Mouse (Mus musculus) hindbrain, embryonic 11.5 days (tissue): ENCODE data around the gene Gen1. TPM values are rescaled to one million over a fixed set of nuclear protein-coding genes. Genes with fewer than 3 reads are reported as not detected.

Source experiments
- ATAC-seq: fragments of 200-750 bp; cut with Nextera tagmentation; 2 replicates; pipeline ENCODE4 v1.8.0; 2017; ENCODE audit warnings: mild to moderate bottlenecking, moderate TSS enrichment, moderate library complexity; ENCODE audit not compliant: low FRiP score
- DNase-seq: peaks from one replicate; pipeline ENCODE4 v3.0.0-alpha.2; 2015; ENCODE audit warnings: low spot score
- H3K27ac ChIP-seq: fragments of 300-500 bp; sonication (generic); 2 replicates; pipeline ENCODE4 v1.5.1; 2014; ENCODE audit warnings: mild to moderate bottlenecking, low read depth, low read length
- H3K27me3 ChIP-seq: fragments of 300-500 bp; sonication (generic); 2 replicates; pipeline ENCODE4 v1.6.1; 2014; ENCODE audit warnings: mild to moderate bottlenecking, low read length, moderate library complexity, mixed read lengths; ENCODE audit not compliant: control insufficient read depth, insufficient read depth
- H3K36me3 ChIP-seq: fragments of 300-500 bp; sonication (generic); 2 replicates; pipeline ENCODE4 v1.6.1; 2014; ENCODE audit warnings: mild to moderate bottlenecking, low read length, moderate library complexity, mixed read lengths; ENCODE audit not compliant: control insufficient read depth, insufficient read depth
- H3K4me1 ChIP-seq: fragments of 300-500 bp; sonication (generic); replicated peaks from 2 replicates; pipeline ENCODE4 v1.6.1; 2014; ENCODE audit warnings: low read length, mixed read lengths; ENCODE audit not compliant: control insufficient read depth, insufficient read depth
- H3K4me2 ChIP-seq: fragments of 300-500 bp; sonication (generic); replicated peaks from 2 replicates; pipeline ENCODE4 v1.6.1; 2014; ENCODE audit warnings: mild to moderate bottlenecking, low read depth, low read length
- H3K4me3 ChIP-seq: fragments of 300-500 bp; sonication (generic); 2 replicates; pipeline ENCODE4 v1.5.1; 2014; ENCODE audit warnings: low read depth, low read length
- H3K9ac ChIP-seq: fragments of 300-500 bp; sonication (generic); 2 replicates; pipeline ENCODE4 v1.6.1; 2014; ENCODE audit warnings: low read depth, low read length
- H3K9me3 ChIP-seq: fragments of 300-500 bp; sonication (generic); 2 replicates; pipeline ENCODE4 v1.6.1; 2016; ENCODE audit warnings: low read length; ENCODE audit not compliant: control insufficient read depth
- WGBS: fragments of 180-500 bp; shearing (Covaris S2); extraction: QIAGEN DNeasy Blood & Tissue Kit; methylation state at CpG from one replicate; pipeline ENCODE4 v1.1.7; 2014; 5-methylcytosine and 5-hydroxymethylcytosine counted together
- polyA plus RNA-seq: library from polyadenylated mRNA; unstranded; fragments of >200 nt; fragmentation: Nextera tagmentation; extraction: Ambion mirVana; gene quantifications from 2 replicates; pipeline ENCODE4 v1.2.1, GENCODE M21; 2014

Gene Gen1
- polyA plus RNA-seq, 1 experiment from 2014 or later, result 15.8 TPM

GRCm38 (mm10) chr12:11277207-11277606, 11.6 kb upstream of the Gen1 start:
- ATAC-seq, result no peak

GRCm38 (mm10) chr12:11276632-11277031, 11.0 kb upstream of the Gen1 start:
- ATAC-seq (no peak), DNase-seq (no peak)
- Histone ChIP-seq H3K4me1 (no peaks in the 10 kb centered on the region), H3K4me3 (no peak overlapping the region), H3K4me2 (no peak overlapping the region), H3K9ac (no peak overlapping the region), H3K27ac (no peak overlapping the region), H3K36me3 (no peaks in the 10 kb centered on the region), H3K9me3 (no peaks in the 10 kb centered on the region), H3K27me3 (no peaks in the 10 kb centered on the region)
- WGBS, result 93% methylated on average over 2 of the region's 2 CpGs

More at GRCm38 (mm10) chr12:11277207-11277606, 11.6 kb upstream of the Gen1 start:
- Histone ChIP-seq H3K9ac (no peak overlapping the region), H3K27ac (no peak overlapping the region), H3K4me2 (no peak overlapping the region), H3K4me3 (no peak overlapping the region), H3K36me3 (no peaks in the 10 kb centered on the region), H3K27me3 (no peaks in the 10 kb centered on the region), H3K9me3 (no peaks in the 10 kb centered on the region), H3K4me1 (no peaks in the 10 kb centered on the region)
- no peak for DNase-seq
- WGBS, result 94% methylated on average over 6 of the region's 6 CpGs

- Histone ChIP-seq H3K9me3 (no peaks in the 10 kb centered on the region), H3K27ac (no peak overlapping the region), H3K27me3 (no peaks in the 10 kb centered on the region), H3K9ac (no peak overlapping the region), H3K4me1 (no peaks in the 10 kb centered on the region), H3K4me3 (no peak overlapping the region), H3K4me2 (no peak overlapping the region), H3K36me3 (no peaks in the 10 kb centered on the region)
- WGBS, result 95% methylated on average over 1 of the region's 1 CpGs
- no peak for ATAC-seq
- no peak for DNase-seq
These were observed 7.6 kb upstream of the Gen1 start for GRCm38 (mm10) chr12:11273185-11273584.

- no peaks in the 10 kb centered on the region for H3K9me3 ChIP-seq
- 94% methylated on average over 4 of the region's 4 CpGs for WGBS
- no peaks in the 10 kb centered on the region for H3K27me3 ChIP-seq
- no peak for ATAC-seq
- H3K36me3 ChIP-seq, result no peaks in the 10 kb centered on the region
- no peak overlapping the region for H3K9ac ChIP-seq
- no peaks in the 10 kb centered on the region for H3K4me1 ChIP-seq
- no peak overlapping the region for H3K4me2 ChIP-seq
- no peak overlapping the region for H3K27ac ChIP-seq
- DNase-seq, result no peak
- H3K4me3 ChIP-seq, result no peak overlapping the region
These were observed 7.0 kb upstream of the Gen1 start for GRCm38 (mm10) chr12:11272568-11272967.

GRCm38 (mm10) chr12:11267030-11267429, 1.4 kb upstream of the Gen1 start:
- Histone ChIP-seq H3K9me3 (no peaks in the 10 kb centered on the region), H3K27ac (no peak overlapping the region), H3K36me3 (no peaks in the 10 kb centered on the region), H3K4me2 (peak overlapping the region; percentile 51), H3K27me3 (no peaks in the 10 kb centered on the region), H3K4me1 (no peaks in the 10 kb centered on the region), H3K9ac (peak overlapping the region; percentile 88; the same call in 1 of the 2 replicates), H3K4me3 (peak overlapping the region; percentile 90)
- WGBS, result 2% methylated on average over 4 of the region's 4 CpGs
- DNase-seq (peak; percentile 29), ATAC-seq (no peak)

GRCm38 (mm10) chr12:11266282-11266985, 833 bp upstream of the Gen1 start:
- peak; percentile 82 for ATAC-seq
- DNase-seq, result no peak
- H3K4me1 ChIP-seq, result no peaks in the 10 kb centered on the region
- peak overlapping the region; percentile 51 for H3K4me2 ChIP-seq
- H3K27me3 ChIP-seq, result no peaks in the 10 kb centered on the region
- H3K4me3 ChIP-seq, result peak overlapping the region; percentile 90
- under 1% methylated on average over 45 of the region's 51 CpGs for WGBS
- H3K27ac ChIP-seq, result peak overlapping the region; percentile 91
- no peaks in the 10 kb centered on the region for H3K36me3 ChIP-seq
- H3K9me3 ChIP-seq, result no peaks in the 10 kb centered on the region
- H3K9ac ChIP-seq, result peak overlapping the region; percentile 88

GRCm38 (mm10) chr12:11264895-11265294, 706 bp downstream of the Gen1 start:
- Histone ChIP-seq H3K4me2 (peak overlapping the region; percentile 85), H3K4me3 (peak overlapping the region; percentile 90), H3K9ac (peak overlapping the region; percentile 69), H3K4me1 (no peaks in the 10 kb centered on the region), H3K36me3 (no peaks in the 10 kb centered on the region), H3K9me3 (no peaks in the 10 kb centered on the region), H3K27me3 (no peaks in the 10 kb centered on the region), H3K27ac (no peak overlapping the region)
- DNase-seq (no peak), ATAC-seq (no peak)
- WGBS, result 2% methylated on average over 13 of the region's 13 CpGs

GRCm38 (mm10) chr12:11250322-11250721, 15.3 kb downstream of the Gen1 start:
- 81% methylated on average over 3 of the region's 3 CpGs for WGBS
- no peaks in the 10 kb centered on the region for H3K9me3 ChIP-seq
- H3K27ac ChIP-seq, result no peak overlapping the region
- no peaks in the 10 kb centered on the region for H3K4me1 ChIP-seq
- H3K4me2 ChIP-seq, result no peak overlapping the region
- no peaks in the 10 kb centered on the region; the same call in 1 of the 2 replicates for H3K36me3 ChIP-seq
- no peak overlapping the region for H3K9ac ChIP-seq
- no peak for ATAC-seq
- no peaks in the 10 kb centered on the region for H3K27me3 ChIP-seq
- H3K4me3 ChIP-seq, result no peak overlapping the region
- DNase-seq, result no peak

- no peaks in the 10 kb centered on the region; the same call in 1 of the 2 replicates for H3K36me3 ChIP-seq
- no peak overlapping the region for H3K9ac ChIP-seq
- no peaks in the 10 kb centered on the region for H3K9me3 ChIP-seq
- DNase-seq (no peak), ATAC-seq (no peak)
- WGBS, result 93% methylated on average over 1 of the region's 1 CpGs
- H3K27ac ChIP-seq, result no peak overlapping the region
- no peaks in the 10 kb centered on the region for H3K27me3 ChIP-seq
- H3K4me3 ChIP-seq, result no peak overlapping the region
- H3K4me1 ChIP-seq, result no peaks in the 10 kb centered on the region
- no peak overlapping the region for H3K4me2 ChIP-seq
These were observed 18.1 kb downstream of the Gen1 start for GRCm38 (mm10) chr12:11247460-11247859.
